Mouse (Mus musculus): ENCODE measurements at regions not wholly inside any gene's neighbourhood (a gene's known extent, or its start where the extent isn't known, plus 50 kb on each side); places are given as distances from the start of the nearest gene placed in this dataset.
"Not testable (repeated sequence)": the region's sequence is repeated elsewhere in the genome, so short reads cannot be mapped to it uniquely, and the experiment has no call there.

DNA sequence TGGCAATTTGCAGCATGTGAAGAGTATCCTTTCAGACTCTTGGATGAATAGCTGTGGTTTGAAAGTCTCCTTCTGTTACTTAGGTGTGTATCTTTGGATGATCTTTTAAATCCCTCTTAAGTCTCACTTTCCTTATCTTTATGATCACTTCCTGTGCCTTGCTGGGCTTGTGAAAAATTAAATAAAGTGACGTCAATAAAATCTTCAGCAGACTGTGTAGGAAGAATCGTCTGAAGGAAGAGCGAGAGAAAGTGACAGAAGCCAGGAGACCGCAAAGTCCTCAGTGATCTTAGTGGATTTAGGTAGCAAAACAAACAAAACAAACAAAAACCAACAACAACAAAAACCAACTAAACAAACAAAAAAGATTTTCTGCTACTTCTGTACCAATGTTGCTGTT is 459.6 kb upstream of the Dab2 start:
- ATAC-seq (ENCODE audit: insufficient number of reproducible peaks, low FRiP score, low TSS enrichment), result no peak

DNA sequence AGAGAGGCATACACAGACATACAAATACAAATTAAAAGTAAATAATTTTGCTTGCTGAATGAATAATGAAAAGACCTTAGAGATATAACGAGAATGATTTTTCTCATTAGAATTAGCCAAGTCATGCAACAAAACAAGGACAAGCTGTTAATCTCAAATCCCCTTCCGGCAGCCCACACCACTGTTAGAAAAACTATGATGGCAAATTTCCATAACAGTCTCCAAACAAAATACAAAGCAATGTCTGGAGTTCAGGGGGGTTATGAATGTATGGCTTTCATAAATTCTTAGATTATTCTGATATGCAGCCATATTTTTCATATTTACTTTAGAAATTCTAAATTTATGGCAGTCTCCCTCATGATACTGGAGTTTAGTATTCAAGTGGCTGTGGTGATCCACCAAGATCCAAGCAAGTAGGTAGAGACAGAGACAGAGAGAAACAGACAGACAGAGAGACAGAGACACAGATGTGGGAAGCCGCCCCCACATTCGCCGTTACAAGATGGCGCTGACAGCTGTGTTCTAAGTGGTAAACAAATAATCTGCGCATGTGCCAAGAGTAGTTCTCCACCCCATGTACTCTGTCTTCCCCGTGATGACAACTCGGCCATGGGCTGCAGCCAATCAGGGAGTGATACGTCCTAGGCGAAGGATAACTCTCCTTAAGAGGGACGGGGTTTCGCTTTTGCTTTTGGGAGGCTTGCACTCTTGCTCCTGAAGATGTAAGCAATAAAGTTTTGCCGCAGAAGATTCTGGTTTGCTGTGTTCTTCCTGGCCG is 458.0 kb upstream of the Dab2 start:
- ATAC-seq (ENCODE audit: insufficient number of reproducible peaks, low FRiP score, low TSS enrichment), result not testable (repeated sequence)

DNA sequence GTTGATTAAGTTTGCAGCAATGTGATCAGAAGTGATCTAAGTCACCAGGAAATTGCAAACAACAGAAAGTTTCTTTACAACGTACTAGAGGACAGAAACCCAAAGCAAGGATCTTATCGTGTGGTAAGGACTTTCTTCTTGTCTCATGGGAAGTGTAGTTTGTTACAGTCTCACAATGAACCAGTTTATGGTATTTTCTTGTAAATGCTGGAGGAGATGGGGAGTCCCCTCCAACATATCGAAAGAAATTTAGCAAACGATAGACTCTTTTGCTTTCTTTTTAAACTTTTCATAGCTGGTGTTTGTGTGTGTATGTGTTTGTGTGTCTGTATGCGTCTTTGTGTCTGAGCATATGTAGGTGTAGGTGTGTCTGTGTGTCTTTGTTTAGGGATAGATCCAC is 453.0 kb upstream of the Dab2 start:
- ATAC-seq (ENCODE audit: insufficient number of reproducible peaks, low FRiP score, low TSS enrichment), result no peak

DNA sequence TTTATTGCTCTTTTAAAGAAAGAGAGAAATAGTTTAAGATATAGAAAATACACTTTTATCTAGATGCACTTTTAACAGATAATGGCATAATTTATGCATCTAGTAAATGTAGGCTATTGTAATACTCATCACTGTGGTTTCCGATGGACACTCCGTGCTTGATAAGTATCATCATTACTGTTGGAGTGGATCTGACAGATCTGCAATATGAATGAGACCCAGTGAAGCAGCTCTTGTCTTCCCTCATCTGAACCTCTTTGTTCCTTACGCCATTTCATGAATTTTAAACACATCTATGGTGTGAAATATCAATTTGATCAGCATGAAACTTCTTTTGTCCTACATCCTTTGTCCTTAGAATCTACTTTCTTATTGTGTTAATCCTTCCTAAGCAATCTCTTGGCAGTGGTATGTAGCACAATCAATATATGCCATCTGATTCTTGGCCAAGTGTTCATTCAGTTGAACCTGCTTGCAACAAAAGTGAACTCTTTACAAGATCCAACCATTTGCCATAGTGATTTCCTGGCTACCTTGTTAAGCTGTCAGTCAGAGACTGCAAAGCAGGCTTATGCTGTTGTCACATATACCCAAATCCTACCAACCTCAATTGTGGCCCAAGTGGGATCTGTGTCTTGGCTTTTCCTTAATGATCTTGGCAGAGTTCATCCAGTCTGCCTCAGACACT is 452.0 kb upstream of the Dab2 start:
- ATAC-seq (ENCODE audit: insufficient number of reproducible peaks, low FRiP score, low TSS enrichment), result no peak

DNA sequence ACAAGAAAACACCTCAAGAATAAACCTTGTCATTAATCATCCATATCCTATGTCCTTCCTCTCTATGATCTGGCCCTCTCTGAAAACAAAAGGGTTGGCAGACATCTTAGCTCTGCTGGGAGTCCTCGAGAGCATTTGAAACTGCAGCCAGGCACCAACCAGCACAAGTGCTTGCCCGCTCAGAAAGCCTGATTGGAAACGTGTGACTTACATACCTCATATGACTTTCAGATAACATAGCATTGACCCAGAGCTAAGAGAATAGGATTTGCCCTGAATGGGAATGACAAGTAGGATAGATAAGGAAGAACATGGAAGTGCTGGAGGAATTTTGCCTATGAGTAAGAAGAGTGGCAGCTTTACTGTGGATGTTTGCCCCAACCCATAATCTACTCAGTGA is 447.1 kb upstream of the Dab2 start:
- no peak for ATAC-seq (ENCODE audit: insufficient number of reproducible peaks, low FRiP score, low TSS enrichment)

DNA sequence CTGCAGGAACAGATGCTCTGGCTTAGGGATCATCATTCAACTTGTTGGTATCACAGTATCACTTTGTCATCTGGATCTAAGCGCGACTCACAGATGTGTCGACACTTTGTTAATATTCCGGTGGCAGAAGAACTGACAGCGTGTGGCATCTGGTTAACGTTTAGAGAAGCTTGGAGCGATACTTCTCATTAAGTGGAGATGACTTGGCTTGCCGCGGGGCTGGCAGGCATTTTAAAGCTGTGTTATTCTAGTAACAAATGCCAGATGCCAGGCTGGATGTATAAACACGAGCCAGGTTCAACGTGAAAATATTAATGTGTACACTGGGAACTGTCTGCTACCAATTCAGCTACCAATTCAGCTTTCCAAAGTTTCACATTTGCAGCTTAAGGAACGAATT is 430.3 kb upstream of the Dab2 start:
- no peak for ATAC-seq (ENCODE audit: insufficient number of reproducible peaks, low FRiP score, low TSS enrichment)

DNA sequence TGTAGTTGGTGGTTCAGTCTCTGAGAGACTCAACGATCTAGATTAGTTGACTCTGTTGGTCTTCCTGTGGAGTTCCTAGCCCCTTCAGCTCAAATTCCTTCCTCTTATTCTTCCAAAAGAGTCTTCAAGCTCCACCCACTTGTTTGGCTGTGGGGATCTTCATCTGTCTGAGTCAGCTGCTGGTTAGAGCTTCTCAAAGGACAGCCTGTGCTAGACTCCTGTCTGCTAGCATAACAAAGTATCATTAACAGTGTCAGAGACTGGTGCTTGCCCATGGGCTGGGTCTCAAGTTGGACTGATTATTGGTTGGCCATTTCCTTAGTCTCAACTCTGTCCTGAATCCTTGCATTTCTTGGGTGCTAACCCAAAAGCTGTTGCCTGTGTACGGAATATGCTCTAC is 429.7 kb upstream of the Dab2 start:
- ATAC-seq (ENCODE audit: insufficient number of reproducible peaks, low FRiP score, low TSS enrichment), result no peak

DNA sequence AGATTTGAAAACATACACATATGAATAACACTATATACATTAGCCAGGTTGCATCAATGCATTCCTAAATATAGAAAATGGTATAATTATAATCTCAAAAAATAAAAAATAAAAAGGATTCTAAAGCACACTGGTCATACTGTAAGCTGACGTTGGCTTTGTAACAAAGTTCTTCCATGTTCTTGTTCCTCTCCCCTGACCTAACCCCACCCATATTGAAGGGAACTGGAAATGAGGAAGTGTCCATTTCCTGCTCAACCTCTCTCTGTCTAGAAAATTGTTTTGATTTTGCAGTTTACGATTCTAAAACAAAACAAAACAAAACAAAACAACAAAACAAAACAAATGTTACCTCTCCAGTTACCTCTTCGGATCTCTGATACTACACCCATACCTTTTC is 427.5 kb upstream of the Dab2 start:
- no peak for ATAC-seq (ENCODE audit: insufficient number of reproducible peaks, low FRiP score, low TSS enrichment)

DNA sequence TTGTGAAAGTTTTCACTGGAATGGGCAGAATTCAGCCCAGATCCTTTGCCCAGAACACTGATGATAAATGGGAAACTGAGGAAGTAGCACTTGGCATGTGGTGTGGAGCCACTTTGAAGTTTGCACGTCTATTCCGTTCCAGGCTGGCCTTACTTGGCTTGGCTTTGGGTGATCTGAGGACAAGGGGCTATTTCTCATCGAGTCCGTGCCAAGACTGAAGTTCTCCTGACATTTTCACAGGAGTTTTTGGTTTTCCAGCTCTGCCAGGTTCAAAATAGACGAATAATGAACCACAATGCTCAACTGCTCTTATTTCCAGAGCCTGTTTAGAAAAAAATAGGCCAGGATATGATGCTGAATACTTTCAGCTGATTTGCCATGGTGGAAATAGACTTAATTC is 421.8 kb upstream of the Dab2 start:
- no peak for ATAC-seq (ENCODE audit: insufficient number of reproducible peaks, low FRiP score, low TSS enrichment)

DNA sequence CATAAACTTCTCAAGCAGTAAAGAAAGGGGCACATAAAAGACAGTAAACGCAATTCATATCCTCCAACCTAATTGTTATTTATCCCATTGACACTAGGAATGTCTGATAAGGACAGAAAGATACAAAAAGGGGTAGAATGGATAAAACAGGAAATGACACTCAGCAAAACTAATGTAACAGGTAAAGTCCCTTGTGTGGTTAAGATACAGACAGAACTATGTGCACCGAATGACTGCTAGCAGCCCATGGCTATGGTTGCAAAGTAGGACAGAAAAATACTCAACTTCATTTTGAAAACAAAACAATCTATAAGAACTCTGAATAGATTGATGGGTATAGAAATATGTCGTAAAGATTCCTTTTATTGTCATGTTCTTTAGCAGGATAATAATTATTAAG is 408.4 kb upstream of the Dab2 start:
- no peak for ATAC-seq (ENCODE audit: insufficient number of reproducible peaks, low FRiP score, low TSS enrichment)

DNA sequence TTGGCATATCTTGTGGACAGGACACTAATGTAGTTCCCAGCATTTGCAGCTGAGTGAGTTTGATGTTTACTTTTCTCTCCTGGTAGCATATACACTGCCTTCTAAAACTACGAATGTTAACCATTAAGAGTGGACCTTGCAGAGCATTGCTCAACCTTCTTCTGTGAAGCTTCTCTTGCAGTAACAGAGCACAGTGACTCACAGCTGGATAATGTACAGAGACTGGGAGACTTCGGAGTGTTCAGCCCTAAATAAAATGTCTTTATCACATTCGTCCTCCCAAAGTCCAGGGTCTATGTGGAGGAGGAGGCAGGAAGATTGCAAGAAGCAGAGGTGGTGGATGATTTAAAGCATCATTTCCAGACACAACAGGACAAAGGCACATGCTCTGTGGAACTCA is 407.6 kb upstream of the Dab2 start:
- no peak for ATAC-seq (ENCODE audit: insufficient number of reproducible peaks, low FRiP score, low TSS enrichment)

DNA sequence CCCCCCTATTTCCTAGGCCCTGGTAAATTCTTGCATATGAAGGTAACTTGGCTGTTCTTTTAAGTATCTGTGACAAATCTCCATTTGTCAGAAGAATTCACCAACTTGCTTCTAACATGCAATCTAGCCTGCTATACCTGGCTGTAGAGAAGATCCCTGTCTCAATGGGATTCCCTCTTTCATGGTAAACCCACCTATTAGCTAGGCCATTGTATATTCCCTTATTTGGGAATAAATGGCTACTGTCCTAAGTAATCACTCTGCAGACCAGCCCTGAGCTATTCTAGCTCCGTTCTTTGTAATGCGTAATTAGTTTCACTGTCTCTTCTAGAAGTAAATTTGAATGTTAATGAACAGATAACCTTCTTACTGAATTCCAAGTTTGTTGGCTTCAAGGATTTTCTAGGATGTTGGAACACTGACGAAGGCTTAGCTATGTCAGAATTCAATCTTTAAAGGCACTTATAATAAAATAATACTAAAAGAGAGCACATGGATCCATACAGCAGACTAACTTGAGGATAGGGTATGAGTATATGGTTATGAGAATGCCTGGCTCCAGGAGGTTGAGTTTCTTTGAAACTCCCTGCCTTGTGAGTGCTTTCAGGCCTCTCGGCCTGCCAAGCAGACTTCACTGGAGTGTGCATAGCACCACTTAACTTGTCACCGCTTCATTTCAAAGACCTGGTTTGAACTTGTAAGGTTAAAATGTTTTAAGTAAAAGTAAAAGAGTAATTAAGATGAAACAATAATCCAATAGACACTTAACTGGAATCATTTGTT is 403.7 kb upstream of the Dab2 start:
- not testable (repeated sequence) for ATAC-seq (ENCODE audit: insufficient number of reproducible peaks, low FRiP score, low TSS enrichment)

DNA sequence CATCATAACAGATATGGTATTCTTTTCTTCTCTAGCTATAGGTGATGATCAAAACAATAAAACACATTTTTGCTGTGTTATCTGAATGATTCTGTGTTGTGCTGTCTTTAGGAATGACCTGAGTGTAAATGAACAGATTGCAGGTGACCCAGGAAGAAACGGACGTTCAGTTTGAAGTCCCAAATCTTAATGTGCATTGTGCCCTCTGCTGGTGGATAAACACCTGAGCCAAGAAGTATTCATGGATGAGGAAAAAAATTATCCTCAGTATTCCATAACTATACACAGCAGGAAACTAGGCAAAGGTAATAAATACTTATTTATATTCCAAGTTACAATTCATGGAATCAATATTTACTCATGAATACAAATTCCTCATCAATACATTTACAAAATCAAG is 384.3 kb upstream of the Dab2 start:
- no peak for ATAC-seq (ENCODE audit: insufficient number of reproducible peaks, low FRiP score, low TSS enrichment)

DNA sequence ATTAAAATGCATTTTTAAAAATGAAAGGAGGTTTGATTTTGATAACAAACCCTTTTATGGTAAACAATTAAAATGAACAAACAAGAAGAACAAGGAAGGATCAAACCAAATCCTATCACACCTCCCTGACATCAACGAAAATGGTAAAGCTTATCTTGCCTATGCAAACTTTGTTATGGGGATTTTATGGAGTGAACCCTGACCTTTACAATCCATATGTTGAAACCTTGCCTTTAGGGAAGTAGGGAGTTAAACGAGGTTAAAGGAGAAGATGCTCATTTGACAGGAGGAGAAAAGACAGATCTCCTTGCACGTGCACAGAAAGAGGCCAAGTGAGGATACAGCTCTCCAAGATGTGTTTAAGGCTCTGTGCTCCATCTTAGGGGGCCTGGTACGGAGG is 379.5 kb upstream of the Dab2 start:
- ATAC-seq (ENCODE audit: insufficient number of reproducible peaks, low FRiP score, low TSS enrichment), result no peak

DNA sequence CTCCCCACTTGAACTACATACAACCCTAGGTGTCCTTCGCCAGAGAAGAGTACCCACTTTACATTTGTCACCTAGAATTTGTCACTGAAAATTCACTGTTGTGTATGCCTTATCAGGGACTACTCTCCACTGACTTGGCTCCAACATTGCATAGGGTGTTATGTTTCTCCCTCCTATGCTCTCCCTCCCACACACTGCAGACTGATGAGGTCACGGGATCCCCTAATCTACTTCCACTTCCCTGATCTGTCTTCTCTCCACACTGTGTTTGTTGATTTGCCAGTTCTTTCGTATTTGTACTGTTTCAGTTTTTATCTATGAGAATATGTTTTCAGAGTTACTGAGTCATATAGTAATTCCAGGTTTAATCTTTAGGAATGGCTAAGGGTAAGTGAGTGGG is 371.8 kb upstream of the Dab2 start:
- no peak for ATAC-seq (ENCODE audit: insufficient number of reproducible peaks, low FRiP score, low TSS enrichment)

DNA sequence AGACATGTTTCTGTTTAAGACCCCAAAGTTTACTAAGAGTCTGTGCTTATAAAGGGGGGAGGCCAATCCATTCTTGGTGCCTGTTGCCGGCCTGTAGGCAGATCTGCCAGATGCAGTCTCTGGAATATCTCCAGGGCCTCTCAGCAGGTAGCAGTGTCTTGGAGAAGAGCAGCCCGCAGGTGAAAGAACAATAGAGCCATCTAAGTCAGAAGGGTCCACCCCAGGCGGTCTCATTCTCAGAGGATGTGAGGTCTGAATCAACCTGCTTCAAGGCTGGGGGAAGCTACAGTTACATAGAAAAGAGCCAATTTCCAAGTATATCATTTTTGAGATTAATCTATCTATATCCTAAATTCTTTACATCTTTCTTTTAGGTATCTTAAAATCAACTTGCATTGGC is 366.0 kb upstream of the Dab2 start:
- no peak for ATAC-seq (ENCODE audit: insufficient number of reproducible peaks, low FRiP score, low TSS enrichment)

DNA sequence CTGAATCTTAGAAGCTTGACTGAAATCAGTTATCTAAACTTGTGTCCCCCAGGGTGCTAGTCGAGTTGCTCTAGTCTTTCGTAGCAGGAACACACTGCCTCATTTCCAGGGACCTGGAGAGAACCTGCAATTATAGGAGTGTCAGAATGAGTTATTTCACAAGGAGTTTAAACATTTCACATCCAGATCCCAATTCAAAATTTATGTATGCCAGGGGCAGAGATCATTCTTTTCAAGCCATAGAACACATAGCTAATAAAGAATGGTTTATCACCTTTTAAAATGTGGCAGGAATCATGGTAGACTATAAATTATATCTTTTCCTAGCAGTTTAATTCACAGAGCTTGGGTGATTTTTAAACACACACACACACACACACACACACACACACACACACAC is 358.6 kb upstream of the Dab2 start:
- no peak for ATAC-seq (ENCODE audit: insufficient number of reproducible peaks, low FRiP score, low TSS enrichment)

DNA sequence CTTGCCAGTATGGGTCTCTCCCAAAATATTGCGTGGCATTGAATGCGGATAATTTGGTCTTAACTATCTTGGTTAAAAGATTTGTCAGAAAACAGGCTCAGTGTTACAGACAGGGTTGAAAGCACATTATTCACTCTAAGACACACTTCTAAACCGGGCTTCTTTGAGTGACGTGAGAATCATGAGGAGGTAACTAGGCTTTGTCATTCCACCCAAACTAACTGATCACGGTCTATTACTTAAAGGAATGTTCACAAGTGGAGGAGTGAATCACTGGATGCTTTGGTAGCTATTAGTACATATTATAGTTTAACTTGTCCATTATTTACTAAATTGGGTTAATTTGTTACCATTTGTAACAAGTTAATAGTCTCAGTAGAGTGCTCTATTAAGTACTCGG is 352.9 kb upstream of the Dab2 start:
- ATAC-seq (ENCODE audit: insufficient number of reproducible peaks, low FRiP score, low TSS enrichment), result no peak

DNA sequence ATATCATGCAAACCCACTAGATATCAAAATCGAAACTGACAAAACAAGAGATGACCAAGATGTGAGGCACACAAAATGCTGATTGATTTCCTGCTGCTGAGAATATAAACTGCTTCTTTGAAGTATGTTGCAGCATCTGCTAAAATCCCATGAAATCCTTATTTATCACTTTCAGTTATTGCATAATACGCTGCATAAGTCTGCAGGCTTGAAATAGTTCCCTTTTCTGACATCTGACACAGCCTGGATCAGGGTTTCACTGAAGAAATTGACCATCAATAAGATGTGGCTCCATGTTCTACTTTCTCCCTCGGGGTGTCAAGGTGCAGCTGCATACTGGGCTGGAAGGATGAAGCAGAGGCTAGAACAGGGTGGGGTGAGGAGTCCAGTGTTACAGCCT is 348.7 kb upstream of the Dab2 start:
- ATAC-seq (ENCODE audit: insufficient number of reproducible peaks, low FRiP score, low TSS enrichment), result no peak

DNA sequence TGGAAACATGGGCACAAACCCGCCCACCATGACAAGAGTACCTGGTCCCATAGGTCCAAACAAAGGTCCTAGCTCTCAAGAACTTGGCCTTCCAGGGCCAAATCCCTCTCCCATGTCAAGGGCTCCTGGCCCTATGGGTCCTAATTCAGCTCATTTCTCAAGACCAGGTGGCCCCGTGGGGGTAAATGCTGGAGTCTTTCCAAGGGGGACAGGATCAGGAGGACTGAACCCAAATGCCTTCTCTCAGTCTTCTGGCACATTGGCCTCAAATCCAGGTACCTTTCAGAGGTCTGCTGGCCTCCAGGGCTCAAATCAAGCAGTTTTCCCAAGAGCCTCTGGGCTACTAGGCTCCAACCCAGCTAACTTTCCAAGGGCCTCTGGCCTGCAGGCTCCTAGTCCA is 347.9 kb upstream of the Dab2 start:
- ATAC-seq (ENCODE audit: insufficient number of reproducible peaks, low FRiP score, low TSS enrichment), result not testable (repeated sequence)

DNA sequence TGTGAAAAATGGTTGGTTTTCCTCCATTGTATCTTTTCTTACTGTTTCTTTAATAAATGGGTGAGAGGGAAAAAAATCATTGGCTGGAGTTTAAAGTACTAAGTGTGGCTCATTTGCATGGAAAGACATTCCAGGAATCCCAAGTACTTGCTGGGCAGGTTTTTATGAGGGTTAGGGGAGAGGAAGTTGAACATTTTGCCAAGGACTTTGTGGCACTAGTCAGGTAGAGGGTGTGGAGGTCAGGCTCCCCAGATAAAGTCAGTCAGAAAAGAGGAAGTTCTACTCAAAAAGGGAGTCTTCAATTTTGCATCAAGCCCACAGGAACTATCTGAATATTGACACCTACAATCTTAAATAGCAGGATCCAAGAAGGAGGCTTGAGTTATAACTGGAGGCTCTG is 346.5 kb upstream of the Dab2 start:
- ATAC-seq (ENCODE audit: insufficient number of reproducible peaks, low FRiP score, low TSS enrichment), result no peak

Measured in cerebellum, adult (tissue).